Mouse (Mus musculus): ENCODE data around the gene Prkca. TPM values are rescaled to one million over a fixed set of nuclear protein-coding genes. Genes with fewer than 3 reads are reported as not detected.

Gene Prkca
- polyA plus RNA-seq, 1 experiment: 18.1 TPM

DNA sequence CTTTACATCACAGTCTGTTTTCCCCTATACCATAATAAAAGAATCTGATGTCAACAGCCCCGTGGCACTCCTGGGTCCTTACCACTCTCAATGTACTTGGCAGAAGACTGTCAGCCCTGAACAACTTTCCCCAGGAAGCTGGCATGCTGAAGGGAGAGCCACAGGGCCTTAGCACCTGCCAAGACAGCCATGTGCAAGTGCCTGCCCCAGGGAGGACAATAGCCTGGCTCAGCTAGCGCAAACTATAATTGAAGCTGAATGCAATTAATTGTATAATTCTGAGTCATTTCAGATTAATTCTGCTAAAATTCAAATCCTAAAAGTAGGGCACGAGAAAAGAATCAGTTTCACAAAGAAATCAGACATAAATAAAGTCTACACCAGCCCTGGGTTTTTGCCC, 121.7 kb downstream of the Prkca start:
- TF ChIP-seq MAX (IDR thresholded peaks at IDR 0.05) (no peak), CEBPB (IDR thresholded peaks at IDR 0.05; ENCODE audit: low read depth) (no peak), USF1 (IDR thresholded peaks at IDR 0.05; ENCODE audit: low read depth) (no peak), MYOD1 (IDR thresholded peaks at IDR 0.05; ENCODE audit: control insufficient read depth, insufficient read length, low read depth) (no peak), FOSL1 (IDR thresholded peaks at IDR 0.05; ENCODE audit: insufficient read depth, low read length, poor library complexity, severe bottlenecking) (no peak), MYOG (IDR thresholded peaks at IDR 0.05; ENCODE audit: control insufficient read depth, extremely low read depth, insufficient read length) (no peak), CTCF (IDR thresholded peaks at IDR 0.05; ENCODE audit: control insufficient read depth, insufficient read depth, insufficient read length) (no peak)
- Histone ChIP-seq H3K4me3 (ENCODE audit: insufficient read depth, poor library complexity, severe bottlenecking) (no peak overlapping the region), H3K79me2 (ENCODE audit: control insufficient read depth, insufficient read depth) (peaks cover 94% of the 10 kb centered on the region)

DNA sequence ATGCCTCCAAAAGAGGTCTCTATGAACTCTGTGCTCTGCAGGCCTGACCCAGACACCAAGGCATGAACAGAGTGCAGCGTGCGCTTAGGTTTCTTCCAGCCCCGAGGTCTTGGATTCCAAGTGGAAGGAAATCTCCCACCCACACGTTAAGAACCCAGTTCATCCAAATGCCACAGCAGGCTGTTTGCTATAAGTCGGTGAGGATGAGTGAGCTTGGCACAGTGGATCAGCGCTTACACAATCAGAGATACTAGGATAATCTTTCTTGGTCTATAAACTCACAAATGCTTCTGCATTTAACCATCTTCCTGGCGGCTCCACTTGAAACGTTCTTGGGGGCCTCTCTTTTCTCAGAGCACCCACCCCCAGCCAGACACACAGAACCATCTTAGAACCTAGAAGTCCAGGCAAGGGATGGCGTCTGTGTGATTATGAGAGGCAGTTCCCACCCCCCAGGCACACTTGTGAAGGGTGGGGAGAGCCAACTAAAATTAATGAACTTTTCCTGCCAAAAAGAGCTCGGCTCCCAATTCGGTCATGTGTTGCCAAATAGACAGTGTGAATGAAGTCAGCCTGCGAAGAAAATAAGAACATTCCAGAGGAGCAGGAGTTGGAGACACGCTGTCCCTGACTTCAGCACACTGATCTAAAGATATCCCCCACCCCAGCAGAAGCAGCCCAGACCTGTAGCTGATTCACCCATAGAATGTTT, 122.4 kb downstream of the Prkca start:
- peaks cover 24% of the 10 kb centered on the region for H3K36me3 ChIP-seq (ENCODE audit: control insufficient read depth, insufficient read depth)
- peaks cover 93% of the 10 kb centered on the region for H3K79me2 ChIP-seq (ENCODE audit: control insufficient read depth, insufficient read depth)
- H3K4me3 ChIP-seq (ENCODE audit: insufficient read depth, poor library complexity, severe bottlenecking): no peak overlapping the region
- peaks cover 30% of the 10 kb centered on the region for H3K79me3 ChIP-seq (ENCODE audit: low read depth)
- no peaks in the 10 kb centered on the region for H3K27me3 ChIP-seq (ENCODE audit: control insufficient read depth, insufficient read depth, insufficient read length)
- H3ac ChIP-seq (ENCODE audit: control insufficient read depth, insufficient read length, low read depth): no peak overlapping the region
- TF ChIP-seq FOSL1 (IDR thresholded peaks at IDR 0.05; ENCODE audit: insufficient read depth, low read length, poor library complexity, severe bottlenecking) (no peak), MYOG (IDR thresholded peaks at IDR 0.05; ENCODE audit: control insufficient read depth, extremely low read depth, insufficient read length) (no peak), MYOD1 (IDR thresholded peaks at IDR 0.05; ENCODE audit: control insufficient read depth, insufficient read length, low read depth) (no peak), CTCF (IDR thresholded peaks at IDR 0.05; ENCODE audit: control insufficient read depth, insufficient read depth, insufficient read length) (no peak), MAX (IDR thresholded peaks at IDR 0.05) (no peak), USF1 (IDR thresholded peaks at IDR 0.05; ENCODE audit: low read depth) (no peak)

More for the DNA sequence above, 121.7 kb downstream of the Prkca start:
- Histone ChIP-seq H3K27me3 (ENCODE audit: control insufficient read depth, insufficient read depth, insufficient read length) (no peaks in the 10 kb centered on the region), H3ac (ENCODE audit: control insufficient read depth, insufficient read length, low read depth) (no peak overlapping the region), H3K79me3 (ENCODE audit: low read depth) (peaks cover 34% of the 10 kb centered on the region), H3K36me3 (ENCODE audit: control insufficient read depth, insufficient read depth) (peaks cover 24% of the 10 kb centered on the region)

DNA sequence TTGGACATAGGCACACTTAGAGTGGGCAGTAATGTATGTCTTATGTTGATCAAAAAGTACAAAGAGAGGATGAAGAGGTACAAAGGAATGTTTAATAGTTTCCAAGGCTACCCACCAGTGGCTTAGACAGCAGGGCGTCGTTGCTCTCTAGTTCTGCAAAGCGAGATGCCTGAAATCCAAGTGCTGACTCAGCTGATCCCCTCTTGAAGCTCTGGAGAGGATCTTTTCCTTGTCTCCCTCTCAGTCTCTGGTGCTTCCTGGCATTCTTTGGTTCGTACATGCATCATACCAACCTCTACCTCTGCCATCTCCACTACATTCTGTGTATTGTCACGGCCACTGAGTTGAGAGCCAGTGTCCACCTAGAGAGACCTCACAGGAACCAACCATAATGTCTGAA, 123.1 kb downstream of the Prkca start:
- peaks cover 26% of the 10 kb centered on the region for H3K79me3 ChIP-seq (ENCODE audit: low read depth)
- no peak overlapping the region for H3ac ChIP-seq (ENCODE audit: control insufficient read depth, insufficient read length, low read depth)
- TF ChIP-seq CTCF (IDR thresholded peaks at IDR 0.05; ENCODE audit: control insufficient read depth, insufficient read depth, insufficient read length): no peak
- TF ChIP-seq MYOD1 (IDR thresholded peaks at IDR 0.05; ENCODE audit: control insufficient read depth, insufficient read length, low read depth): no peak
- TF ChIP-seq USF1 (IDR thresholded peaks at IDR 0.05; ENCODE audit: low read depth): no peak
- no peak for TF ChIP-seq FOSL1 (IDR thresholded peaks at IDR 0.05; ENCODE audit: insufficient read depth, low read length, poor library complexity, severe bottlenecking)
- TF ChIP-seq MYOG (IDR thresholded peaks at IDR 0.05; ENCODE audit: control insufficient read depth, extremely low read depth, insufficient read length): no peak
- TF ChIP-seq CEBPB (IDR thresholded peaks at IDR 0.05; ENCODE audit: low read depth): no peak
- no peak for TF ChIP-seq MAX (IDR thresholded peaks at IDR 0.05)
- peaks cover 24% of the 10 kb centered on the region for H3K36me3 ChIP-seq (ENCODE audit: control insufficient read depth, insufficient read depth)
- no peak overlapping the region for H3K4me3 ChIP-seq (ENCODE audit: insufficient read depth, poor library complexity, severe bottlenecking)
- peaks cover 92% of the 10 kb centered on the region for H3K79me2 ChIP-seq (ENCODE audit: control insufficient read depth, insufficient read depth)
- H3K27me3 ChIP-seq (ENCODE audit: control insufficient read depth, insufficient read depth, insufficient read length): no peaks in the 10 kb centered on the region

DNA sequence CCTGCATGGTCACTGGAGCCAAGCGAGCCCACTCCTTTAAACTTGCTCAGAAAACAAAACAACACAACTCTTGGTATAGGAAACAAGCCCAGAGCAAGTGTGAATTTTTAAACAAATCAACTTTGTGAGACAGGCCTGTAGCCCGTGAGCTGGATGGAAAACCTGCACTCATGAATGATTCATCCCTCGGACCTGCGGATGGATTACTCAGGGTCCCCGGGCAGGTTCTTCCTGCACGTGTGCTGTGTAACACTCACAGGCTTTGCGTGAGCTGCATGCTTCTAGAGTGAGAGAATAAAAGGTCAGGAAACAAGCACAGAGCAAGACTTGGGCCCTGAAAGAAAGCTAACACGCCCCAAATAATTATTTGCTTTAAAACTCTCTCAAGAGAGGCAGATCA, 126.7 kb downstream of the Prkca start:
- peaks cover 4% of the 10 kb centered on the region for H3K36me3 ChIP-seq (ENCODE audit: control insufficient read depth, insufficient read depth)
- TF ChIP-seq CEBPB (IDR thresholded peaks at IDR 0.05; ENCODE audit: low read depth) (no peak), FOSL1 (IDR thresholded peaks at IDR 0.05; ENCODE audit: insufficient read depth, low read length, poor library complexity, severe bottlenecking) (peak; percentile 21), MYOG (IDR thresholded peaks at IDR 0.05; ENCODE audit: control insufficient read depth, extremely low read depth, insufficient read length) (no peak), MYOD1 (IDR thresholded peaks at IDR 0.05; ENCODE audit: control insufficient read depth, insufficient read length, low read depth) (no peak), MAX (IDR thresholded peaks at IDR 0.05) (peak; percentile 66), USF1 (IDR thresholded peaks at IDR 0.05; ENCODE audit: low read depth) (no peak), CTCF (IDR thresholded peaks at IDR 0.05; ENCODE audit: control insufficient read depth, insufficient read depth, insufficient read length) (no peak)
- no peaks in the 10 kb centered on the region for H3K27me3 ChIP-seq (ENCODE audit: control insufficient read depth, insufficient read depth, insufficient read length)
- no peak overlapping the region for H3ac ChIP-seq (ENCODE audit: control insufficient read depth, insufficient read length, low read depth)
- no peak overlapping the region for H3K4me3 ChIP-seq (ENCODE audit: insufficient read depth, poor library complexity, severe bottlenecking)
- peaks cover 21% of the 10 kb centered on the region for H3K79me3 ChIP-seq (ENCODE audit: low read depth)
- peaks cover 85% of the 10 kb centered on the region for H3K79me2 ChIP-seq (ENCODE audit: control insufficient read depth, insufficient read depth)

DNA sequence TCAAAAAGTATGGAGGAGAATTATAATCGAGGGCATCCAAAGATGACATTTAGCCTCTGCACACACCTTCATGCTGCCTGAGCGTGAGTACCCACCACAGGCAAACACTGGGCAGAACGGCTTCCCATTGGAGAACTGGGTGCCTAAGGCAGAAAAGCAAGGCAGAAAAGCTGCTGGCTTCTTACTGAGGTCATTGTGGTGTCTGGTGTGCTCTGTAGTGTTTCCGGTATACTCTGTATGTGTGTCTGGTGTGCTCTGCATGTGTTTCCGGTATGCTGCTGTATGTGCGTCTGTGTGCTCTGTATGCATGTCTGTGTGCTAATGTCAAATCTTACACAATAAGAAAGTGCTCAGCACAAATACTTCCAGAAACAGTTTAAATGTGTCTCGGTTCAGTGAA, 127.7 kb downstream of the Prkca start:
- TF ChIP-seq MAX (IDR thresholded peaks at IDR 0.05) (no peak), MYOD1 (IDR thresholded peaks at IDR 0.05; ENCODE audit: control insufficient read depth, insufficient read length, low read depth) (no peak), FOSL1 (IDR thresholded peaks at IDR 0.05; ENCODE audit: insufficient read depth, low read length, poor library complexity, severe bottlenecking) (no peak), USF1 (IDR thresholded peaks at IDR 0.05; ENCODE audit: low read depth) (no peak), CEBPB (IDR thresholded peaks at IDR 0.05; ENCODE audit: low read depth) (no peak), MYOG (IDR thresholded peaks at IDR 0.05; ENCODE audit: control insufficient read depth, extremely low read depth, insufficient read length) (no peak), CTCF (IDR thresholded peaks at IDR 0.05; ENCODE audit: control insufficient read depth, insufficient read depth, insufficient read length) (no peak)
- Histone ChIP-seq H3K79me3 (ENCODE audit: low read depth) (peaks cover 25% of the 10 kb centered on the region), H3K79me2 (ENCODE audit: control insufficient read depth, insufficient read depth) (peaks cover 87% of the 10 kb centered on the region), H3K4me3 (ENCODE audit: insufficient read depth, poor library complexity, severe bottlenecking) (no peak overlapping the region), H3K36me3 (ENCODE audit: control insufficient read depth, insufficient read depth) (peaks cover 4% of the 10 kb centered on the region), H3ac (ENCODE audit: control insufficient read depth, insufficient read length, low read depth) (no peak overlapping the region), H3K27me3 (ENCODE audit: control insufficient read depth, insufficient read depth, insufficient read length) (no peaks in the 10 kb centered on the region)
